Mouse (Mus musculus): ENCODE data around the gene Trappc4. TPM values are rescaled to one million over a fixed set of nuclear protein-coding genes. Genes with fewer than 3 reads are reported as not detected.

Gene Trappc4
- polyA plus RNA-seq, 1 experiment from 2014 or later = 99.5 TPM

GRCm38 (mm10) chr9:44357207-44357606 lies 50.2 kb downstream of the Trappc4 start:
- H3K4me2 ChIP-seq = no peak overlapping the region
- DNase-seq (ENCODE audit: low spot score) (no peak), ATAC-seq (replicated peaks; ENCODE audit: low FRiP score) (peak; percentile 59; the same call in 1 of the 2 replicates)
- WGBS = 73% methylated on average over 4 of the region's 4 CpGs
- H3K4me3 ChIP-seq (ENCODE audit: low read depth, low read length) = no peak overlapping the region
- H3K9me3 ChIP-seq (ENCODE audit: control insufficient read depth, low read length) = no peaks in the 10 kb centered on the region
- no peak overlapping the region for H3K27ac ChIP-seq (ENCODE audit: low read depth, low read length)
- H3K27me3 ChIP-seq (replicated peaks; ENCODE audit: control insufficient read depth, insufficient read depth, low read length) = no peaks in the 10 kb centered on the region
- H3K4me1 ChIP-seq (replicated peaks; ENCODE audit: control insufficient read depth, insufficient read depth, low read length) = peaks cover 4% of the 10 kb centered on the region
- H3K36me3 ChIP-seq (ENCODE audit: control insufficient read depth, insufficient read depth, low read length) = peaks cover 54% of the 10 kb centered on the region
- H3K9ac ChIP-seq (ENCODE audit: low read depth, low read length) = no peak overlapping the region

Small RNA genes lying within 50 kb of the gene (microRNA-seq; reads per million reads assigned to microRNA genes)
- not detected for gene Mir7085 (ENCODE audit: borderline number of aligned reads)

Other genes with a start within 250 kb of the Trappc4 start
- 12.0 and 12.7 TPM in 2 replicates for gene Cbl, start 173.6 kb downstream of the Trappc4 start, polyA plus RNA-seq (2014; fragmentation: Nextera tagmentation; extraction: Ambion mirVana)
- not detected in 2 replicates for gene Ccdc153, start 166.9 kb downstream of the Trappc4 start, polyA plus RNA-seq (2014; fragmentation: Nextera tagmentation; extraction: Ambion mirVana)
- gene Pdzd3, start 156.1 kb downstream of the Trappc4 start, polyA plus RNA-seq (2014; fragmentation: Nextera tagmentation; extraction: Ambion mirVana) = 0.10 TPM in 1 of 2 replicates, not detected in the other
- gene Nlrx1, start 139.0 kb downstream of the Trappc4 start, polyA plus RNA-seq (2014; fragmentation: Nextera tagmentation; extraction: Ambion mirVana) = 4.3 and 4.9 TPM in 2 replicates
- 11.6 and 13.8 TPM in 2 replicates for gene Abcg4, start 119.0 kb downstream of the Trappc4 start, polyA plus RNA-seq (2014; fragmentation: Nextera tagmentation; extraction: Ambion mirVana)
- gene Hinfp, start 101.9 kb downstream of the Trappc4 start, polyA plus RNA-seq (2014; fragmentation: Nextera tagmentation; extraction: Ambion mirVana) = 19.3 and 20.2 TPM in 2 replicates
- 8.9 and 9.3 TPM in 2 replicates for gene C2cd2l, start 87.3 kb downstream of the Trappc4 start, polyA plus RNA-seq (2014; fragmentation: Nextera tagmentation; extraction: Ambion mirVana)
- 39.5 and 41.9 TPM in 2 replicates for gene Dpagt1, start 81.6 kb downstream of the Trappc4 start, polyA plus RNA-seq (2014; fragmentation: Nextera tagmentation; extraction: Ambion mirVana)
- gene H2afx, start 72.9 kb downstream of the Trappc4 start, polyA plus RNA-seq (2014; fragmentation: Nextera tagmentation; extraction: Ambion mirVana) = 250 TPM in 2 replicates
- 879 and 949 TPM in 2 replicates for gene Hmbs, start 63.4 kb downstream of the Trappc4 start, polyA plus RNA-seq (2014; fragmentation: Nextera tagmentation; extraction: Ambion mirVana)
- gene Vps11, start 45.9 kb downstream of the Trappc4 start, polyA plus RNA-seq (2014; fragmentation: Nextera tagmentation; extraction: Ambion mirVana) = 25.2 and 26.1 TPM in 2 replicates
- gene Hyou1, start 28.1 kb downstream of the Trappc4 start, polyA plus RNA-seq (2014; fragmentation: Nextera tagmentation; extraction: Ambion mirVana) = 37.1 and 37.7 TPM in 2 replicates
- gene Slc37a4, start 10.7 kb downstream of the Trappc4 start, polyA plus RNA-seq (2014; fragmentation: Nextera tagmentation; extraction: Ambion mirVana) = 33.2 TPM in 2 replicates
- 2,656 and 2,838 TPM in 2 replicates for gene Rps25, start 461 bp downstream of the Trappc4 start, polyA plus RNA-seq (2014; fragmentation: Nextera tagmentation; extraction: Ambion mirVana)
- gene Ccdc84, start 11.0 kb upstream of the Trappc4 start, polyA plus RNA-seq (2014; fragmentation: Nextera tagmentation; extraction: Ambion mirVana) = 25.0 and 26.1 TPM in 2 replicates
- gene Foxr1, start 33.5 kb upstream of the Trappc4 start, polyA plus RNA-seq (2014; fragmentation: Nextera tagmentation; extraction: Ambion mirVana) = not detected in 2 replicates
- gene Upk2, start 47.4 kb upstream of the Trappc4 start, polyA plus RNA-seq (2014; fragmentation: Nextera tagmentation; extraction: Ambion mirVana) = not detected in 2 replicates
- gene Bcl9l, start 75.2 kb upstream of the Trappc4 start, polyA plus RNA-seq (2014; fragmentation: Nextera tagmentation; extraction: Ambion mirVana) = 4.1 and 5.0 TPM in 2 replicates
- gene Cxcr5, start 154.3 kb upstream of the Trappc4 start, polyA plus RNA-seq (2014; fragmentation: Nextera tagmentation; extraction: Ambion mirVana) = 0.47 TPM in 1 of 2 replicates, not detected in the other
- gene Ddx6, start 197.3 kb upstream of the Trappc4 start, polyA plus RNA-seq (2014; fragmentation: Nextera tagmentation; extraction: Ambion mirVana) = 8.4 and 10.2 TPM in 2 replicates